Mouse (Mus musculus) forebrain, embryonic 15.5 days (tissue): ENCODE results near the gene Il12b. TPM values are rescaled to one million over a fixed set of nuclear protein-coding genes. Genes with fewer than 3 reads are reported as not detected.

ENCODE experiments used
- ATAC-seq: fragments of 200-750 bp; cut with Nextera tagmentation; replicated peaks from 2 replicates; pipeline ENCODE4 v1.8.0; 2017; ENCODE audit warnings: mild to moderate bottlenecking, moderate TSS enrichment, moderate library complexity
- H3K27ac ChIP-seq: fragments of 300-500 bp; sonication (generic); replicated peaks from 2 replicates; pipeline ENCODE4 v1.5.1; 2015; ENCODE audit warnings: mild to moderate bottlenecking, inconsistent platforms
- H3K27me3 ChIP-seq: fragments of 300-500 bp; sonication (generic); 2 replicates; pipeline ENCODE4 v1.6.1; 2015; ENCODE audit warnings: inconsistent platforms
- H3K36me3 ChIP-seq: fragments of 300-500 bp; sonication (generic); 2 replicates; pipeline ENCODE4 v1.6.1; 2015; ENCODE audit warnings: mild to moderate bottlenecking, inconsistent platforms
- H3K4me1 ChIP-seq: fragments of 300-500 bp; sonication (generic); 2 replicates; pipeline ENCODE4 v1.6.1; 2015; ENCODE audit warnings: inconsistent platforms
- H3K4me2 ChIP-seq: fragments of 300-500 bp; sonication (generic); replicated peaks from 2 replicates; pipeline ENCODE4 v1.6.1; 2015; ENCODE audit warnings: mild to moderate bottlenecking, inconsistent platforms
- H3K4me3 ChIP-seq: fragments of 300-500 bp; sonication (generic); 2 replicates; pipeline ENCODE4 v1.5.1; 2015; ENCODE audit warnings: mild to moderate bottlenecking, inconsistent platforms
- H3K9ac ChIP-seq: fragments of 300-500 bp; sonication (generic); replicated peaks from 2 replicates; pipeline ENCODE4 v1.6.1; 2015; ENCODE audit warnings: mild to moderate bottlenecking, inconsistent platforms
- H3K9me3 ChIP-seq: fragments of 300-500 bp; sonication (generic); 2 replicates; pipeline ENCODE4 v1.6.1; 2016; ENCODE audit warnings: inconsistent platforms
- WGBS: fragments of 180-500 bp; shearing (Covaris S2); methylation state at CpG from one replicate; pipeline ENCODE4 v1.1.7; 2015; ENCODE audit warnings: mixed read lengths; 5-methylcytosine and 5-hydroxymethylcytosine counted together
- polyA plus RNA-seq: library from polyadenylated mRNA; unstranded; fragments of >200 nt; fragmentation: Nextera tagmentation; extraction: Ambion mirVana; gene quantifications from 2 replicates; pipeline ENCODE4 v1.2.1, GENCODE M21; 2015

Gene Il12b
- polyA plus RNA-seq, 1 experiment from 2014 or later = not detected

DNA sequence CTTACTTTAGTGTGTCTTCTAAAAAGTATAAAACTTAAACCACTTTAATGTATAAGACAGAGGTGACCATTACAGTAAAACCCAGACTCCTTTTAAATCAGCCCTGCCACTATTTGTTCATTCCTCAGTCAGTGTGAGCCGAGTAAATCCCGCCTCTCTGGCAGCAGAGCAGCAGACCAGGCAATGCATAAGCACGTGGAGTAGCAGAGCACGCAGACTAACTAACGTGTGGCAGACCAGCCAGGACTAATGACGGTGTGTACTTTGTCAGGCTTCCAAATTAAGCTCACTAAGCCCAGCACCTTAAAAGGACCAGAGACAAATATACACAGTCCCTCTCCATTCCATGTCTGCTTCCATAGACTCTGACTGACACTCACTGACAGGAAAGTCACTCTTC lies 61.6 kb downstream of the Il12b start:
- H3K4me3 ChIP-seq = no peak overlapping the region
- no peaks in the 10 kb centered on the region for H3K4me1 ChIP-seq
- ATAC-seq = no peak
- no peak overlapping the region for H3K9ac ChIP-seq
- no peak overlapping the region for H3K4me2 ChIP-seq
- H3K9me3 ChIP-seq = no peaks in the 10 kb centered on the region
- H3K36me3 ChIP-seq = peaks cover 56% of the 10 kb centered on the region; the same call in 1 of the 2 replicates
- H3K27ac ChIP-seq = no peak overlapping the region
- WGBS = 70% methylated on average over 6 of the region's 6 CpGs
- H3K27me3 ChIP-seq = no peaks in the 10 kb centered on the region

Other genes starting within 250 kb of the Il12b start
- gene Ublcp1, start 70.4 kb downstream of the Il12b start, polyA plus RNA-seq = 50.6 and 56.1 TPM in 2 replicates
- 96.6 and 99.2 TPM in 2 replicates for gene Rnf145, start 118.9 kb downstream of the Il12b start, polyA plus RNA-seq
- 35.6 and 44.7 TPM in 2 replicates for gene Ebf1, start 217.3 kb downstream of the Il12b start, polyA plus RNA-seq